Mouse (Mus musculus): ENCODE data around the gene Gm8356. TPM values are rescaled to one million over a fixed set of nuclear protein-coding genes. Genes with fewer than 3 reads are reported as not detected.

Gm8356 gene
- not detected for polyA plus RNA-seq (2015; fragmentation: Illumina TruSeq; extraction: RNeasy Lipid Tissue Mini Kit (QIAGEN cat#74804); ENCODE audit: insufficient read depth, low replicate concordance)

DNA sequence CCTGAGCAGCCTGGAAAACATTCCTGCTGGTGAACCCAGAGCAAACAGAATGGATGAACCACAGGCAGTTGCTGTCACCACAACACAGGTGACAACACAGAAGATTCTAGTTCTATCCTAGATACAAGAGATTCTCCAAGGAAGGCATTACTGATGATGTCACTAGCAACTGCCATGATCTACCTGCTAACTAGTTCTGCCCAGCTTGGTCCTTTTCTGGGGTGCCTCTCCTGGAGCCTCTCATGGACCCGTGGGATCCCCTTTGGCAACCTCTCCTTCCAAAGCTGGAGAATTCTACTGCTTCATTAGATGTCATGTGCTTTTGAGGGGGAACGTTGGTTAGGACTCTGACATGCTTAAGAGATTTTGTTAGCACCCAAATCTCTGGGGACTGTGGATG, at the start of gene Gm8356:
TSS of gene Gm8356 (minus strand) at position 101 of the 400 bp plus-strand sequence.

Other genes starting within 250 kb of the Gm8356 start
- gene Gm21103, start 232.4 kb downstream of the Gm8356 start, polyA plus RNA-seq (2015; fragmentation: Illumina TruSeq; extraction: RNeasy Lipid Tissue Mini Kit (QIAGEN cat#74804); ENCODE audit: insufficient read depth, low replicate concordance) = not detected
- not detected for gene Gm3618, start 193.6 kb downstream of the Gm8356 start, polyA plus RNA-seq (2015; fragmentation: Illumina TruSeq; extraction: RNeasy Lipid Tissue Mini Kit (QIAGEN cat#74804); ENCODE audit: insufficient read depth, low replicate concordance)
- gene Gm16440, start 147.0 kb downstream of the Gm8356 start, polyA plus RNA-seq (2015; fragmentation: Illumina TruSeq; extraction: RNeasy Lipid Tissue Mini Kit (QIAGEN cat#74804); ENCODE audit: insufficient read depth, low replicate concordance) = not detected
- gene Gm3591, start 124.8 kb downstream of the Gm8356 start, polyA plus RNA-seq (2015; fragmentation: Illumina TruSeq; extraction: RNeasy Lipid Tissue Mini Kit (QIAGEN cat#74804); ENCODE audit: insufficient read depth, low replicate concordance) = 0.28 TPM
- not detected for gene Gm3594, start 92.7 kb downstream of the Gm8356 start, polyA plus RNA-seq (2015; fragmentation: Illumina TruSeq; extraction: RNeasy Lipid Tissue Mini Kit (QIAGEN cat#74804); ENCODE audit: insufficient read depth, low replicate concordance)
- gene Gm3629, start 53.3 kb upstream of the Gm8356 start, polyA plus RNA-seq (2015; fragmentation: Illumina TruSeq; extraction: RNeasy Lipid Tissue Mini Kit (QIAGEN cat#74804); ENCODE audit: insufficient read depth, low replicate concordance) = 0.17 TPM
- not detected for gene Gm3460, start 85.1 kb upstream of the Gm8356 start, polyA plus RNA-seq (2015; fragmentation: Illumina TruSeq; extraction: RNeasy Lipid Tissue Mini Kit (QIAGEN cat#74804); ENCODE audit: insufficient read depth, low replicate concordance)
- not detected for gene Gm10251, start 146.9 kb upstream of the Gm8356 start, polyA plus RNA-seq (2015; fragmentation: Illumina TruSeq; extraction: RNeasy Lipid Tissue Mini Kit (QIAGEN cat#74804); ENCODE audit: insufficient read depth, low replicate concordance)
- gene Gm8050, start 183.0 kb upstream of the Gm8356 start, polyA plus RNA-seq (2015; fragmentation: Illumina TruSeq; extraction: RNeasy Lipid Tissue Mini Kit (QIAGEN cat#74804); ENCODE audit: insufficient read depth, low replicate concordance) = not detected
- gene Gm3636, start 205.0 kb upstream of the Gm8356 start, polyA plus RNA-seq (2015; fragmentation: Illumina TruSeq; extraction: RNeasy Lipid Tissue Mini Kit (QIAGEN cat#74804); ENCODE audit: insufficient read depth, low replicate concordance) = 4.9 TPM
- gene Gm8362, start 237.1 kb upstream of the Gm8356 start, polyA plus RNA-seq (2015; fragmentation: Illumina TruSeq; extraction: RNeasy Lipid Tissue Mini Kit (QIAGEN cat#74804); ENCODE audit: insufficient read depth, low replicate concordance) = not detected